Mouse (Mus musculus): ENCODE measurements around the gene Frmd4a. TPM values are rescaled to one million over a fixed set of nuclear protein-coding genes. Genes with fewer than 3 reads are reported as not detected.

Gene Frmd4a
- polyA plus RNA-seq, 1 experiment = 106 TPM

DNA sequence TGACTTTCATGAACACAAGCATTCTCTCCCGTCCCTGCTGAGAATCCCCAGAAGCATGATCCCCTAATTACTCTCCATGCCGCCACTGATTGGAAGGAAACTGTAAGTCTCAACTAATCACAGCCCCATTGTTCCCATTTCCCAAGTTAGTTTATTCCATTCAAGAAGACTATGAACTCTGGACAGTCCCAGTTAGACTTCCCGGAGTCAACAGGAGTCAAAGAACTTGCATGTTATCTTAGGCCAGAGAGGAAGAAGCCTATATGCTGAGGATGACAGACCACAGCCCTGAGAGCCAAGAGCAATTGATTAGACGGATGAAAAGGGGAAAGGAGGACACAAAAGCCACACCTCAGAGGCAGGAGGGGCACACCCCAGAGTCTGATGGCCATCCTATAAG, 458.5 kb downstream of the Frmd4a start:
- no peak for DNase-seq (ENCODE audit: low read depth)
- no peak for TF ChIP-seq POLR2A (IDR thresholded peaks at IDR 0.05; ENCODE audit: borderline replicate concordance, extremely low read depth, insufficient read depth, insufficient read length, poor library complexity, severe bottlenecking)
- TF ChIP-seq CTCF (IDR thresholded peaks at IDR 0.05; ENCODE audit: borderline replicate concordance, extremely low read depth, insufficient read depth, insufficient read length) = no peak

DNA sequence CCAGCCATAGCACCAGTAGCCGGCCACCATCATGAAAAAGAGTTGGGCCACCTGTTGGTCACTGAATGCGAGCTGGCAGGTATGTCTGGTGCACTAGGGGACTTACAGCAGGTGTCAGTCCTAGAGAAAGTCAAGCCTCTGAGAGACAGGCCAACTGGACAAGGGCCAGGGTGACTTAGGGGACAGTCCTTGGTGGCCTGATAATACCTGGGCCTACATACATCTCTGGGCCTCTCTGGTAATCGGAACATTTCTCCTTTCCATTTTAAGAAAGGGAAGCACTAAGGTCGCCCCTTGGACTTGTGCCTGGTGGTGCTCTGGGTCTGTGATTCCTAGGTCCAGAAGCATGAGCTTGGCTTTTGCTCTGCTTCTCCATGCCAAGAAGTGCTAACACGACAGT, 459.1 kb downstream of the Frmd4a start:
- DNase-seq (ENCODE audit: low read depth) = no peak
- no peak for TF ChIP-seq POLR2A (IDR thresholded peaks at IDR 0.05; ENCODE audit: borderline replicate concordance, extremely low read depth, insufficient read depth, insufficient read length, poor library complexity, severe bottlenecking)
- no peak for TF ChIP-seq CTCF (IDR thresholded peaks at IDR 0.05; ENCODE audit: borderline replicate concordance, extremely low read depth, insufficient read depth, insufficient read length)

DNA sequence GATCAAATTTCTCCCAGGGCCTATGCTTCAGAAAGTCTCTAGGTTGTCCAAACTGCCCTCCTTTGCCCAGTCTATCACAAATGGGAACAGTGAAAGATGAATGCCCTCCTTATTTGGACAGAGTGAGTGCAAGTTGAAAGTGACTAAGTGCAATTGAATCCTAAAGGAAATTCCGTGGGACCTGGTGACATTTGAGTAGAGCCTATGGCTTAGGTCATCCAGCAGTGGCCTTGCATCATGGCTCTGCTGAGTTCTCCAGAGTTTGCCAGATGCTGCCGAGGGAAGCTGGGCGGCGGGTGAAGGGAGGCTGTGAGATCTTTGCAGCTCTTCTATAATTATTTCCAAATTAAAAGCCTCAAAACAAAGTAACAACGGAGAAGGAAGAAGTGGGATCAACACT, 459.8 kb downstream of the Frmd4a start:
- TF ChIP-seq POLR2A (IDR thresholded peaks at IDR 0.05; ENCODE audit: borderline replicate concordance, extremely low read depth, insufficient read depth, insufficient read length, poor library complexity, severe bottlenecking) = no peak
- DNase-seq (ENCODE audit: low read depth) = no peak

DNA sequence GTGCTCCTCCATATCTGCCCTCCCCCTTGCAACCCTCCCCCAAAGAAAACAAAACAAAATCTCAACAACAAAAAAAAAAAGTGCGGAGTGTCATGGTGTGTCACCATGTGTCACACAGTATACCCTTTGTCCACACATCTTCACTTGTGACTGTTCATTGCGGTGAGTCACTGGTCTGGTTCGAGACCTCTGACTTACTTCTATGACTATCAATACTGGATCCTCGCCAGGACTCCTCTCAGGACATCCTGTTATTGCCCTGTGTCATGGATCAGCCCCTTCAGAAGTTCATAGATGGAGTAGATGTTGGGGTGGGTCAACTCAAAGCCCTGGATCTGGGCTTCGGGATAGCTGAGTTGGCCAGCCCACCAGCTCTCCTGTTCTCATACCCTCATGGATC, 462.7 kb downstream of the Frmd4a start:
- TF ChIP-seq POLR2A (IDR thresholded peaks at IDR 0.05; ENCODE audit: borderline replicate concordance, extremely low read depth, insufficient read depth, insufficient read length, poor library complexity, severe bottlenecking) (no peak), CTCF (IDR thresholded peaks at IDR 0.05; ENCODE audit: borderline replicate concordance, extremely low read depth, insufficient read depth, insufficient read length) (no peak)
- DNase-seq (ENCODE audit: low read depth) = no peak

DNA sequence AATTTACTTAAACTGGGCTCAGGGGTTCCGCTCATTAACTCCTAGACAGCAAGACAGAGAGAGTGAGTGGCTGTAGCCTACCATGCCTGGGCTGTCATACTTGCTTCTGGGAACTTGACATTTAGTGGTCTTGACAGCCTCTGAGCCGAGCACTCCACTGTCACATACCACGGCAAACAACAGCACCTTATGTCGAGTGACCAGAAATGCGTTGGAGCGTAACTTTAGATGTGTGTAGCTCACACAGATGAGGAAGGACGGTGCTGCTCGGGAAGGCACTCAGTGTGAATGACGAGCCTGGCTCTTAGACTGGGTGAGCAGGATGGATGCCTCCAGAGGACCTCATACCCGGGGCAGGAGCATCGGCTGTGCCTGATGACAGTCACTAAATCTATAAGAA, 463.6 kb downstream of the Frmd4a start:
- DNase-seq (ENCODE audit: low read depth) = peak; percentile 44

DNA sequence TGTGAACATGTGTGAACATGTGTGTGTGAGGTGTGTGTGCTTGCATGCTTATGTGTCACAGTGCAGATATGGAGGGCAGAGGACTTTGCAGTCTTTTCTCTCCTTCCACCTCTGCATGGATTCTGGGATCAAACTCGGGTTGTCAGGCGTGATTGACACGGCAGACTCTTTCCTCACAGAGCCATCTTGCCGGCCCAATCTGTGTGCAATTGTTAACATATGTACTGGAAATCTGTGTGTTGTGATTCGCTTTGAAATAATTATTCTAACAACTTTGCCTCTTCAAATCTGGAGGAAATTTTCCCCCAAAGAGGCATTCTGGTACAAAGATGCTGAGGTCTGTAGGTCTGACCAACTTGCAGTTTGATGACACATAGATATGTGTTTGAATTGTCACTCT, 468.7 kb downstream of the Frmd4a start:
- DNase-seq (ENCODE audit: low read depth) = peak; percentile 68
- no peak for TF ChIP-seq POLR2A (IDR thresholded peaks at IDR 0.05; ENCODE audit: borderline replicate concordance, extremely low read depth, insufficient read depth, insufficient read length, poor library complexity, severe bottlenecking)
- no peak for TF ChIP-seq CTCF (IDR thresholded peaks at IDR 0.05; ENCODE audit: borderline replicate concordance, extremely low read depth, insufficient read depth, insufficient read length)

More for the DNA sequence above, 463.6 kb downstream of the Frmd4a start:
- no peak for TF ChIP-seq POLR2A (IDR thresholded peaks at IDR 0.05; ENCODE audit: borderline replicate concordance, extremely low read depth, insufficient read depth, insufficient read length, poor library complexity, severe bottlenecking)
- no peak for TF ChIP-seq CTCF (IDR thresholded peaks at IDR 0.05; ENCODE audit: borderline replicate concordance, extremely low read depth, insufficient read depth, insufficient read length)

DNA sequence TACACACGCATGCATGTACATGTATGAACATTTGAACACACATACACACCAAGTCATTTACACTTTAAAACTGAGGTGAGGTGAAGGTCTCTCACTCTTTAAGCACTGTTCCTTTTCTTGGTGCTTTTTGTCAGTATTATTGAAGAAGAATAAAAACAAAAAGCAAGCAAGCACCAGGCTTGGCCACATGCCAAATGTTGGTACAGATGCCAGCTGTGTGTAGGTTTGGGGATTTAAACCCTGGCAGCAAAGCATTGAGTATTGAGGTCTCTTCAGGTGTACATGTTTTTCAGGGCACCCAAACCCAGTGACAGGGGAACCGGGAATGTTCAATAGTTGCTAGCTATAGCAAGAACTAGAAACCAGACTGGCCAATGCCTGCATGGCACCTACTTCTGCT, 469.8 kb downstream of the Frmd4a start:
- DNase-seq (ENCODE audit: low read depth) = peak; percentile 43
- TF ChIP-seq POLR2A (IDR thresholded peaks at IDR 0.05; ENCODE audit: borderline replicate concordance, extremely low read depth, insufficient read depth, insufficient read length, poor library complexity, severe bottlenecking) (no peak), CTCF (IDR thresholded peaks at IDR 0.05; ENCODE audit: borderline replicate concordance, extremely low read depth, insufficient read depth, insufficient read length) (no peak)

DNA sequence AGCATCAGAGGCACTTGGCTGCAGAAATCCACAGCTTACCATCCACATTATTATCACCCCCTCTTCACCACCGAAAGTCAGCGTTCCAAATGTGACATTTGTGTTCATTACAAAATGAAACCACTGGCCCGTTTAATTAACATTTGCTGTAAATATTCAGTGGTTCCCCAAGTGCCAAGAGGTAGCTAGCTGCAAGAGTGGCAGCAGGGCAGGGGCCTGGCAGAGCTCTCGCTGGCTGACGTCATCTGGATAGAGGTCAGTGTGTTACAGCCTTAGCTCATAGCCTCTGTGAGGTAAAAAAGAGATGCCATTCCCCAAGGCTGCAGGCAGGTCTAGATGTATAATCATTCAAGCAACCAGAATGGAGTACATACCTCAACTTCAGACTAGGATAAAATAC, 473.3 kb downstream of the Frmd4a start:
- TF ChIP-seq POLR2A (IDR thresholded peaks at IDR 0.05; ENCODE audit: borderline replicate concordance, extremely low read depth, insufficient read depth, insufficient read length, poor library complexity, severe bottlenecking) (no peak), CTCF (IDR thresholded peaks at IDR 0.05; ENCODE audit: borderline replicate concordance, extremely low read depth, insufficient read depth, insufficient read length) (no peak)

DNA sequence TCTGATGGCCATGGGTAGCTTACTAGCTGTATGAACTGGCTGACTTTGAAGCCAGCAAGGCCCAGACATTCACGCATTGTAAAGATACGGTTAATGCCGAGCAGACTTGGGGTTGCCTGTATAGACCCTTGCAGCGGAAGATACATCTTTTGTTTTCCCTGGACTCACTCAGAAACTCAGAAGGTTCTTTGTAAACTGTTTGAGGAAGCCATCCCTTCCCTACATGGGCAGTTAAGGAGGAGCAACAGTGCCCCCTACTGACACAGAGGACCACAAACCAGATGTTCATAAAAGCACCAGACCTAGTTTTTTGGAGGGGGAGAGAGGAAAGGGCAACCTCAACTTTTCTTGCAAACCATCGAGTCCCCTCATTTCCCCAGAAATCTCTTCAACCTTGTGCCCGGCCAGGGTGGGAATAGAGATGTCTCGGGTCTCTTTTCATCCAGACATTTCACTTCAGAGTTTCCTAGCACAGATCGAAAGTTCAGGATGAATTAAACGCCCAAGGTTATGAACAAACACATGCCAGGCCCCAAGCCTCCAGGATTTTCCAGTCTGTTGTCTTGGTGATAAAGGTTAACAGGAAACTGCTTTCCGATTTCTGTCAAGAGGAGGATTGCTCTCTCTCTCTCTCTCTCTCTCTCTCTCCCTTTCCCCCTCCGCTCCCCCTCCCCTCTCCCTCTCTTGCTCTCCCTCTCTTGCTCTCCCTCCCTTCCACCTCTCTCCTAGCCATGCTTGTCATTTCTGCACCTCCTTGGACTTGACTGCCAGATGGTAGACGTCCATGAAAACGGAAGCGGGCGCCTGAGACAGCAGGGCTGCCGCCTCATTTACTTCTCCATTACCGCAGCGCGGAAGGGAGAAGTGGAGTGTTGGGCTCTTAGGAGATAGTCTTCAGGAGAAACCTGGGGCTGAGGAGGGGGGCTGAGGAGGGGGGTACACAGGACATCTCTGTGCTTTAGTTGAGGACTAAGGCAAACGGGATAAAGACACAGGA, 475.3 kb downstream of the Frmd4a start:
- TF ChIP-seq POLR2A (IDR thresholded peaks at IDR 0.05; ENCODE audit: borderline replicate concordance, extremely low read depth, insufficient read depth, insufficient read length, poor library complexity, severe bottlenecking) (no peak), CTCF (IDR thresholded peaks at IDR 0.05; ENCODE audit: borderline replicate concordance, extremely low read depth, insufficient read depth, insufficient read length) (peak; percentile 78; the same call in 1 of the 2 replicates)
- peak; percentile 93 for DNase-seq (ENCODE audit: low read depth)

More for the DNA sequence above, 473.3 kb downstream of the Frmd4a start:
- DNase-seq (ENCODE audit: low read depth) = peak; percentile 74

DNA sequence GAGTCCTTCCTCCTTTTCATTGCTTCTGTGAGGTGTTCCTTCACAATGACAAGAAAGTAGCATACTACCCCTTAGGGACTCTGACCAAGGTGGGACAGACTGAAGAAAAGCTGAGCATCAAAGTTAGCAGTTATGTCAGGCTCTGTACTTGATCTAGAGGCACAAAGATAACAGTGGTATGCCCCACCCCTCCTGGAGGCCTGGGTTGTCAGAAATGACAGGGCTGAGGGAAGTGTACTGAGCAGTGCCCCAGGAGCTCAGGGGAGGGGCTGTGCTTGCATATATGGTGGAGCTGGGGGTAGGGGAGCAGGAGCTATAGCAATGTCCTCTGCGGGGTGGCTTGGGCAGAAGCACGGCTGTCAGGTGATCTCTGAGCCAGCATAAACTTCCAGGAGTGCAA, 477.0 kb downstream of the Frmd4a start:
- DNase-seq (ENCODE audit: low read depth) = no peak
- TF ChIP-seq POLR2A (IDR thresholded peaks at IDR 0.05; ENCODE audit: borderline replicate concordance, extremely low read depth, insufficient read depth, insufficient read length, poor library complexity, severe bottlenecking) (no peak), CTCF (IDR thresholded peaks at IDR 0.05; ENCODE audit: borderline replicate concordance, extremely low read depth, insufficient read depth, insufficient read length) (no peak)

DNA sequence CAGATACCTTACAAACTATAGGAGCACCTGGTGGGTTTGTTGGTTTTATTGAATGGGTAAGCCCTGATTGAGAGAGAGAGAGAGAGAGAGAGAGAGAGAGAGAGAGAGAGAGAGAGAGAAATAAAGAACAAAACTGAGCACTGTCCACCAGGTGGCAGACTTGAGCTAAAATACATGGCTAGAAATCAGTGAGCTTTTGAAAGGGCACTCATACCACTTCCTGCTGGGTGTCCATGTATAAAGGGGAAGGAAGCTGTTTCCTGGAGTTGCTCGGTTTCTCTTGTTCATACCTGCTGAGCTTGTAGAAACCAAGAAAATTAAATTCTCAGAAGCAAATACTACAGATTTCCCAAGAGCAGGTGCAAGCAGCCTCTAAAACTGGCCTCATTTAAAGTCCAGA, 481.7 kb downstream of the Frmd4a start:
- TF ChIP-seq POLR2A (IDR thresholded peaks at IDR 0.05; ENCODE audit: borderline replicate concordance, extremely low read depth, insufficient read depth, insufficient read length, poor library complexity, severe bottlenecking) = no peak
- peak; percentile 59; the same call in 1 of the 2 replicates for TF ChIP-seq CTCF (IDR thresholded peaks at IDR 0.05; ENCODE audit: borderline replicate concordance, extremely low read depth, insufficient read depth, insufficient read length)

DNA sequence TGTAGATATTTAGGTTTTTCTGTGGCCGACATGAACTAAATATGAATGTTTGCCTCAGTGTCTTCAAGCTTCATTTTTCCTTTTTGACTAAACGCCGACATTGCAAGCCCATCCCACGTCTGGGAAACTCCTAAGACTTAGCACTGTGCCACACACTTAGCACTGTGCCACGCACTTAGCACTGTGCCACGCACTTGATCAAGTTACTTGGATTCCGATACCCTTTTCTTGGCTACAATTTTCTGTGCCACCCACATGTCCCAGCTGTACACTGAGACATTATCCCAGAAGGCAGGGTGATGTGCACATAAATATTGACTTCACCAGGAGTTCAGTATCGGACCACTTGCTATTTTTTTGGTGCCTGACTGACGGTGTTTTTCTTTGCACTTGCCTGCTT, 482.4 kb downstream of the Frmd4a start:
- TF ChIP-seq POLR2A (IDR thresholded peaks at IDR 0.05; ENCODE audit: borderline replicate concordance, extremely low read depth, insufficient read depth, insufficient read length, poor library complexity, severe bottlenecking) (no peak), CTCF (IDR thresholded peaks at IDR 0.05; ENCODE audit: borderline replicate concordance, extremely low read depth, insufficient read depth, insufficient read length) (no peak)

More for the DNA sequence above, 481.7 kb downstream of the Frmd4a start:
- peak; percentile 87 for DNase-seq (ENCODE audit: low read depth)

More for the DNA sequence above, 482.4 kb downstream of the Frmd4a start:
- peak; percentile 33 for DNase-seq (ENCODE audit: low read depth)
